Mouse (Mus musculus) intestine, embryonic 15.5 days (tissue): ENCODE data around the gene Pitpnm1. TPM values are rescaled to one million over a fixed set of nuclear protein-coding genes. Genes with fewer than 3 reads are reported as not detected.

Source experiments
- ATAC-seq: fragments of 200-750 bp; cut with Nextera tagmentation; 2 replicates; pipeline ENCODE4 v1.8.0; 2017; ENCODE audit warnings: moderate TSS enrichment, moderate library complexity
- H3K27ac ChIP-seq: fragments of 300-500 bp; sonication (generic); 2 replicates; pipeline ENCODE4 v1.5.1; 2015; ENCODE audit warnings: mild to moderate bottlenecking, inconsistent platforms
- H3K27me3 ChIP-seq: fragments of 300-500 bp; sonication (generic); replicated peaks from 2 replicates; pipeline ENCODE4 v1.6.1; 2015; ENCODE audit warnings: inconsistent platforms
- H3K36me3 ChIP-seq: fragments of 300-500 bp; sonication (generic); 2 replicates; pipeline ENCODE4 v1.6.1; 2015; ENCODE audit warnings: inconsistent platforms
- H3K4me1 ChIP-seq: fragments of 300-500 bp; sonication (generic); replicated peaks from 2 replicates; pipeline ENCODE4 v1.6.1; 2015; ENCODE audit warnings: inconsistent platforms
- H3K4me2 ChIP-seq: fragments of 300-500 bp; sonication (generic); replicated peaks from 2 replicates; pipeline ENCODE4 v1.6.1; 2015; ENCODE audit warnings: mild to moderate bottlenecking, inconsistent platforms
- H3K4me3 ChIP-seq: fragments of 300-500 bp; sonication (generic); replicated peaks from 2 replicates; pipeline ENCODE4 v1.5.1; 2015; ENCODE audit warnings: inconsistent platforms
- H3K9ac ChIP-seq: fragments of 300-500 bp; sonication (generic); 2 replicates; pipeline ENCODE4 v1.6.1; 2015; ENCODE audit warnings: inconsistent platforms
- H3K9me3 ChIP-seq: fragments of 300-500 bp; sonication (generic); 2 replicates; pipeline ENCODE4 v1.6.1; 2016; ENCODE audit warnings: inconsistent platforms
- WGBS: fragments of 180-500 bp; shearing (Covaris S2); methylation state at CpG from one replicate; pipeline ENCODE4 v1.1.7; 2015; 5-methylcytosine and 5-hydroxymethylcytosine counted together
- polyA plus RNA-seq: library from polyadenylated mRNA; unstranded; fragments of >200 nt; fragmentation: Nextera tagmentation; extraction: Ambion mirVana; gene quantifications from 2 replicates; pipeline ENCODE4 v1.2.1, GENCODE M21; 2015

The Pitpnm1 gene
- polyA plus RNA-seq: 13.8 and 20.9 TPM in 2 replicates

DNA sequence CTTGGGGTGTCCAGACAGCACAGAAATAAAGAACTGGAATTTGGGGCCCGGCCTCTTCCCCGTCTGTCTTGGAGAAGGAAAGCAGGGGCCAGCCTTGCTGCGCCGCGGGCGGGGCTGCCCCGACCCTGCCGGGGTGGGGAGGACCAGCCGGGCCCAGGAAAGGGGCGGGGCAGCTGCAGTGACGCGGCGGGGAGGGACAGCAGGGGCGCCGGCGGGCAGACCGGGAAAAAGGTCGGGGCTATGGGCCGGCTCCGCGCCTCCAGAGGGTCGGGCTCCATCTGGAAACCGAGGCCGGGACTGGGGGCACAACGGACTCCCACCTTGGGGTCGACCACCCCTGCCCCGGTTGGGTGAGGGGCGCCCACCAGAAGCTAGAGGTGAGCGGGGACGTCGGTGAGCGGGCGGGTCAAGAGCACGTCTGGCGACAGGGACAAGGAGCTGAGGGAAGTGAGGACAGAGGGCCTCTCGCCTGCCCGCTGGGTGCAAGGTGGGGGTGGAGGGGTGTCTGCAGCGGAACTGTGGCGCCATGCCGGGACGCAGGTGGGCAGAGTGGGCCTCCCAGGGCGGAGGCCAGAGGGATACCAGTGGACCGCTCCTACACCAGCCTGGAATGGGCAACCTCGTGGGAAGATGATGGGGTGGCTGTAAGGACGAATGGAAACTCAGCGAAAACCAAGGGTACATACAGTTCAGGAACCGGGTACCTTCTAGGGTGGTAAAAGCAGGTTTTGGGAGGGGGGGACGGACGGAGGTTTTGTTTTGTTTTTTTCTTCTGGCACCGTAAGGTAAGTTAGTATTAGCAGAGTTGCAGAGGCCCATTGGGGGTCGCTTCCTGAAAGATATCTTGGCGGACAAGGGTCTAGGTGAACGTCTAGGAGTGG is at the start of gene Pitpnm1:
TSS of gene Pitpnm1 (plus strand) at position 162 of the 881 bp plus-strand sequence.
- peak; percentile 30 for ATAC-seq
- H3K4me1 ChIP-seq: peaks cover 41% of the 10 kb centered on the region
- 1% methylated on average over 53 of the region's 53 CpGs for WGBS
- peaks cover 10% of the 10 kb centered on the region for H3K27me3 ChIP-seq
- H3K27ac ChIP-seq: peak within 1 kb of the TSS; percentile 33
- H3K9me3 ChIP-seq: no peaks in the 10 kb centered on the region
- H3K9ac ChIP-seq: peak within 1 kb of the TSS; percentile 53
- peak within 1 kb of the TSS; percentile 52 for H3K4me3 ChIP-seq
- 0 out of 2 replicates have a peak, but pooled peaks cover 3% of the 10 kb centered on the region for H3K36me3 ChIP-seq
- peak within 1 kb of the TSS; percentile 95 for H3K4me2 ChIP-seq

DNA sequence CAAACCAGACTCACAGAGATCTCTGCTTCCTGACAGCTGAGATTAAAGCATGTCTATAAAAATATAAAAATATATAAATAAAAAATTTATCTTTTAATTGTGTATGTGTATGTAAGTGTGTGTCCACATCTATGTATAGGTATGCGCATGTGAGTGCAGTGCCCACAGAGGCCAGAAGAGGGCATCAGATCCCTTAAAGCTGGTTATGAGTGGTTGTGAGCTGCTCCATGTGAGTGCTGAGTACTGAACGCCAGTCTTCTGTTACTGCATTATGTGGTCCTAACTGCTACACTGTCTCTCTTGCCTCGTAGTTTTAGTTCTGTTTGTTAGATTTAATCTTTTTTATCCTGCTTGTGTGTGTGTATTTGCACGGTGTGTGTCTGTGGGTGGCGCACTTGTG is 48.8 kb upstream of the Pitpnm1 start:
- ATAC-seq: no peak
- Histone ChIP-seq H3K4me3 (no peak overlapping the region), H3K27ac (no peak overlapping the region), H3K4me1 (peaks cover 9% of the 10 kb centered on the region), H3K9me3 (no peaks in the 10 kb centered on the region), H3K4me2 (no peak overlapping the region), H3K27me3 (no peaks in the 10 kb centered on the region), H3K9ac (no peak overlapping the region), H3K36me3 (no peaks in the 10 kb centered on the region)
- 93% methylated on average over 5 of the region's 5 CpGs for WGBS

DNA sequence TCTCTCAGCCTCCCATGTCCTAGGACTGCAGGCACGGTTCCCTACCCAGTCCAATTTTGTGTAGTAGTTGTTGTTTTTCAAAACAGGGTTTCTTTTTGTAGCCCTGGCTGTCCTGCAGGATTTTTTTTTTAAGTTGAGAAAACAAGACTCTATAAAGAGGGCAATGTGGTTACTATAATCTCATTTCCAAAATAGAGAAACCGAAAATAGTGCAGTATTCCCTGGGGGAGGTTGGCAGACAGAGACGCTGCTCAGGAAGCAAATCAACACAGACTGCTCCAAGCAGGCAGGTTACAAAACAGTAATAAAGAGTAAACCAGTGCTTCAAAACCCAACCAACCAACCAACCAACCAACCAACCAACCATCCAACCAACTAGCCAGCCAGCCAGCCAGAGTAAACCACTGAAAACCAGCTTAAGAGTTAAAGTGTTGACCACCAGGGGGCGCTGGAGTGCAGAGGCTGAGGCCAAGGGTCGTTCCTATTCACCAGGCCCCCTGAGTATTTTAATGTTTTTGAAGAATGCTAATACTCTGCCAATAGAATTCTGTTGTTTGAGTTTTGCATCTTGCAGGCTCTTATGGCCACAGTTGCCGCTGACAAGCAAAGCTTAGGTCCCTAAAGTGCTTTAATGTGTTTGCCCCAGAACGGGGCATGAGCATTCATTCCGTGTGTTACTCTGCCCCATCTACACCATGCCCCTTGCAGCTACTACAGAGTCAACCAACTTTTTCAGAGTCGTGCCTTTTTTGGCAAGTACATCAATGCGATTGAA is 47.9 kb upstream of the Pitpnm1 start:
- no peaks in the 10 kb centered on the region for H3K27me3 ChIP-seq
- H3K4me1 ChIP-seq: peaks cover 10% of the 10 kb centered on the region
- ATAC-seq: no peak
- H3K4me3 ChIP-seq: no peak overlapping the region
- WGBS: 51% methylated on average over 10 of the region's 10 CpGs
- no peak overlapping the region for H3K9ac ChIP-seq
- no peaks in the 10 kb centered on the region for H3K9me3 ChIP-seq
- no peaks in the 10 kb centered on the region for H3K36me3 ChIP-seq
- H3K27ac ChIP-seq: no peak overlapping the region
- H3K4me2 ChIP-seq: no peak overlapping the region

DNA sequence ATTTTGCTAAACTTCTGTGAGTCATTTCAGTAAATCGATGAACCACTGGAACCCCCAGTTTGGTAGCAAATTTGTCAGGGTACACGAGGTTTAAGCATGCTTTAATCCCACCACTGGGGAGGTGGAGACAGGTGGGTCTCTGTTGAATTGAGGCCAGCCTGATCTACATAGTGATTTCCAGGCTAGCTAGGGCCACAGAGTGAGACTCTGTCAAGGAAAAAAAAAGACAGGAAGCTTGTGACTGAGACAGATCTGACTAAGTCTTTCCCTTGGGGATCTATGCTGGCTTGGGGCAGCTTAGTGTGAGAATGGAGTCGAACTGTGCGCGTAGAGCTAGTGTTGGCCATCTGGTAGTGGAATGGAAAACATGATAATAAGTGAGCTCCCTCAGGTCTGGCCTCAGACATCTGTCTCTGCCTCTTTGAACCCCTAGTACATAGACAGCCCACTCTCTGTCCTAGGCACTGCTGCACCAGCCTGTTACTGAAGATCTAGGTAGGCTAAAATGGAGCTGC is 47.2 kb upstream of the Pitpnm1 start:
- ATAC-seq: no peak
- Histone ChIP-seq H3K4me2 (no peak overlapping the region), H3K9ac (no peak overlapping the region), H3K9me3 (no peaks in the 10 kb centered on the region), H3K4me1 (peaks cover 10% of the 10 kb centered on the region), H3K36me3 (no peaks in the 10 kb centered on the region), H3K27ac (no peak overlapping the region), H3K27me3 (no peaks in the 10 kb centered on the region), H3K4me3 (no peak overlapping the region)
- 82% methylated on average over 5 of the region's 5 CpGs for WGBS

DNA sequence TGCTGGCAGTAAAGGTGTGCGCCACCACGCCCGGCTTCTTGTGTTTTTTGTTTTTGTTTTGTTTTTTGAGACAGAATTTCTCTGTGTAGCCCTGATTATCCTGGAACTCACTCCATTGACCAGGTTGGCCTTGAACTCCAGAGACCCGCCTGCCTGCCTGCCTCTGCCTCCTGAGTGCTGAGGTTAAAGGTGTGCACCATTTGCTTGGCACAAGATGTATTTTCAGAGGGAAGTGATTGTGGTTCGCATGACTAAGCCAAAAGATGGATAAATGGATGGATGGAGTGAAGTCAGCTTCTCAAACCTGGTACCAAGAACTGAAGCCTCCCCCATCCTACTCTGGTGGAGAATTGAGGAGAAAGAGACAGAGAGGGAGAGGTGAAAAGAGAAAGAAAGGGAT is 45.2 kb upstream of the Pitpnm1 start:
- 84% methylated on average over 5 of the region's 5 CpGs for WGBS
- Histone ChIP-seq H3K9me3 (no peaks in the 10 kb centered on the region), H3K36me3 (no peaks in the 10 kb centered on the region), H3K27me3 (no peaks in the 10 kb centered on the region), H3K4me1 (peaks cover 10% of the 10 kb centered on the region), H3K4me3 (no peak overlapping the region), H3K9ac (no peak overlapping the region), H3K27ac (no peak overlapping the region), H3K4me2 (no peak overlapping the region)
- no peak for ATAC-seq

DNA sequence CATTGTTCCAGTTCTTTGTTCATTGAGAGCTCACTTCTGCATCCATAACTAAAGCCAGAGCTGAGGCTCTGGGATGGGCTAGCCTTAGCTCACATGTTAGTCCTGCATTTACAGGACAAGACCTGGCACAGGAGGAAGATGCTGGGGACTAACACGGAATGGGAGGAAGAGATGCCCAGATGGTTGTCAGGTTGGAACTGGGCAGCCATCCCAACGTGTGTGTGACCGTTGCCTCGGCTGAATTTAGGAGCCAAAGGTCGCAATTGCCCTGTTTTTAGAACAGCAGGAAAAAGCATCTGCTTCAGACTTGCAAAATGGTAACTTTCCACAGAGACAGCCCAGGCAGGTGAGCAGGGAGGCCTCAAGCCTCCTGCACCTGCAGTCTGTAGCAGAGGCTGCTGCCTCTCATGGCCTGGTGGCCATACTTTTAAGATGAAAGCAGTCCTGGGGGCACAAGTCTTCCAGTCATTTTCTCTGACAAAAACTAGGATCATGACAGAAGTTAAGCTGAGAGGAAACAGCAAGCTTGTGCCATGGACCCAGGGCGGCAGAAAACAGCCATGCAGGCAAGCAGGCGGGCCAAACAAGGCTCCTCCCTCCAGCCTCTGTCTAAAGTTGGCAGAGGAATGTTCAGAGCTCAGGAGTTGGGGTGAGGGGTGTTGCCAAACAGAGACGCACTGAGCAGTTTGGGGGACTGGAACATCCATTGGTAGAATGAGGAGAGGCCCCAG is 44.4 kb upstream of the Pitpnm1 start:
- H3K4me3 ChIP-seq: no peak overlapping the region
- 0 out of 2 replicates have a peak overlapping the region, but pooled peaks have one; percentile 38 for H3K27ac ChIP-seq
- no peaks in the 10 kb centered on the region for H3K27me3 ChIP-seq
- no peak overlapping the region for H3K9ac ChIP-seq
- WGBS: 63% methylated on average over 8 of the region's 8 CpGs
- ATAC-seq: no peak
- H3K9me3 ChIP-seq: no peaks in the 10 kb centered on the region
- no peak overlapping the region for H3K4me2 ChIP-seq
- no peaks in the 10 kb centered on the region for H3K36me3 ChIP-seq
- peaks cover 10% of the 10 kb centered on the region for H3K4me1 ChIP-seq

DNA sequence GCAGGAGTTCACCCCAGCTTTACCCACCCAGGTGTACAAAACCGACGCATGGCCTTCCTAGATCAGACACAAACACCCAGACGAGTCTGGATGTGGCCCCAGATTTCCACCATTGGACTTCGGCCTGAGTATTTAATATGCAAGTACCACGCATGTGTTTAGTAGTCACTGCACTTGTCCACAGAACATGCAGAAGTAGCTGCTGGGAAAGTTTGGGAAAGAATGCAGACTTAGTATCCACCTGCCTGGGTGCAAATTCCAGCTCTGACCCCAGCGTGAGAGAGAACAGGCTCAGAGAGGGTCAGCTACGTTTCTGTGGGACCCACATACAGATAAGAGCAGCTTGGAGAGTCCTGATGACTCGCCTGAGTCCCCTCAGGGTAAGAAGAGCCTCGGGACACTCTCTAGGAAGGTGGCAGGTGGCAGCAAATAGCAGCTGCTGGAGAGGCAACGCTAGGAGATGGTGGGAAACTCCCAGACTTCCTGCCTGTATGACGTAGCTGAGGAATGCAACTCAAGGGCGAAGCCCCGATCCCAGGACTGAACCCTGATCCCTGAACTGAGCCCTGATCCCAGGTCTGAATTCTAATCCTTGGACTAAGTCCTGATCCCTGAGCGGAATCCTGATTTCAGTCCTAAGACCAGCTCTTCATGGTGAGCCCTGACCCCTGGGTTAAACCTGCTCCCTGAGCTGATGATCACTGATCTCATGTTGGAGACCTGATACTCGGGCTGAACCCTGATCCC is 43.7 kb upstream of the Pitpnm1 start:
- H3K4me2 ChIP-seq: no peak overlapping the region
- no peak overlapping the region for H3K4me3 ChIP-seq
- peaks cover 10% of the 10 kb centered on the region for H3K4me1 ChIP-seq
- H3K27me3 ChIP-seq: no peaks in the 10 kb centered on the region
- H3K36me3 ChIP-seq: no peaks in the 10 kb centered on the region
- peak; percentile 36; the same call in 1 of the 2 replicates for ATAC-seq
- no peaks in the 10 kb centered on the region for H3K9me3 ChIP-seq
- peak overlapping the region; percentile 38; the same call in 1 of the 2 replicates for H3K27ac ChIP-seq
- H3K9ac ChIP-seq: no peak overlapping the region
- WGBS: 42% methylated on average over 15 of the region's 15 CpGs

DNA sequence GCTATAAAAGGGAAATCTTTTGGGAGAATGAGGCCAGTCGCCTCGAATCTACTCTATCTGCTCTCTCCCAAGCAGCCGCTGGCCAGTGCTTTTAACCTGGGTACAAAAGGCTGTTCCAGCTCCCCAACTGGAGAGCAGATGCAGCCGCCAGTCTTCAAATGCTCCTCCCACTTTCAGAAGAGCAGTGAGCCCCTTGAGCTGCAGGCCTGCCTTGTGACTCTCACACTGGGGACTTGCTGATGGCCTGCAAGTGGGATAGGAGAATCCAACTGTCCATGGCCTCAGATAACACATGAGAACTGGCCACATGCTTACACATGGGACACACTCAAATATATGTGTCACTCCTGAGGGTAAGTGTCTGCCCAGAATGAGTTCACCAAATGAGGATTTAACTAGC is 43.1 kb upstream of the Pitpnm1 start:
- peaks cover 10% of the 10 kb centered on the region for H3K4me1 ChIP-seq
- no peaks in the 10 kb centered on the region for H3K36me3 ChIP-seq
- no peak for ATAC-seq
- WGBS: 45% methylated on average over 4 of the region's 4 CpGs
- 0 out of 2 replicates have a peak overlapping the region, but pooled peaks have one; percentile 1 for H3K27ac ChIP-seq
- H3K4me3 ChIP-seq: no peak overlapping the region
- H3K27me3 ChIP-seq: no peaks in the 10 kb centered on the region
- no peak overlapping the region for H3K9ac ChIP-seq
- no peaks in the 10 kb centered on the region for H3K9me3 ChIP-seq
- no peak overlapping the region for H3K4me2 ChIP-seq

DNA sequence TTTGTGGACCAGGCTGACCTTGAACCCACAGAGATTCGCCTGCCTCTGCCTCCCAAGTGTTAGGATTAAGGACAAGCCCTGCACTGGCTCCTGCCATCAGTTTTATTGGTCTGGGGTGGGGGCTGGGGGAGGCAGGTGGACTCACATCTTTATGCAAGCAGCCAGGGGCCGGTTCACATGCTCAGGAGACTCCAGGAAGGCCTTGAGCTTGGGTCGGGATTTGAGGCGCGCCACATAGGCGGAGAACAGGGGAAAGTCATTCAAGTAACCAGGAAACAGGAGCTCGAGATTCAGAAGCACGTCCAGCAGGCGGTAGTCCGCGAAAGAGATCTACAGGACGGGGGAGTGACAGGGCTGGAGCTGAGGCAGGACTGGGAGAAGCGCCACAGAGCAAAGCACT is 42.4 kb upstream of the Pitpnm1 start:
- Histone ChIP-seq H3K27me3 (no peaks in the 10 kb centered on the region), H3K9ac (no peak overlapping the region), H3K4me3 (no peak overlapping the region), H3K9me3 (no peaks in the 10 kb centered on the region), H3K27ac (no peak overlapping the region), H3K4me1 (peaks cover 10% of the 10 kb centered on the region), H3K36me3 (no peaks in the 10 kb centered on the region), H3K4me2 (no peak overlapping the region)
- ATAC-seq: no peak
- 85% methylated on average over 13 of the region's 13 CpGs for WGBS

DNA sequence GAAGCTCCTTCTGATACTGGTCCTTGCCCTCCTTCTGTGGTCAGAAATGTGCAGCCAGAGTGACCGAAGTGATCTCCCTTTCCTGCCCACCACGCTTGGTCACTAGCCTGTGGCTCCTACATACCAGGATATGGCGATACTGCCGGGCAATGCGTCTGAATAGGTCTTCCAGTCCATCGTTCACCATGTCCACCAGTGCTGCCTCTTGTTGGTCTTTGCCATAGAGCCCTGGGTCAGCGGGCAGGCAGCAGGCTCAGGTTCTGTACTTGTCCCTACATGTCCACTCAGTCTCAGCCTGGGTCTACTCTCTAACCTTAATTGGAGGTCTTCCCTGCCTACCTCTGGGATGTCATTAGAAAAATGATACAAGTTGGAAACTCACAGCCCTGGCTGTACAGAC is 41.8 kb upstream of the Pitpnm1 start:
- no peaks in the 10 kb centered on the region for H3K9me3 ChIP-seq
- no peak overlapping the region for H3K4me3 ChIP-seq
- no peak for ATAC-seq
- H3K4me1 ChIP-seq: peaks cover 10% of the 10 kb centered on the region
- no peak overlapping the region for H3K9ac ChIP-seq
- 96% methylated on average over 7 of the region's 7 CpGs for whole genome bisulfite sequencing
- no peaks in the 10 kb centered on the region for H3K36me3 ChIP-seq
- no peaks in the 10 kb centered on the region for H3K27me3 ChIP-seq
- no peak overlapping the region for H3K4me2 ChIP-seq
- no peak overlapping the region for H3K27ac ChIP-seq

DNA sequence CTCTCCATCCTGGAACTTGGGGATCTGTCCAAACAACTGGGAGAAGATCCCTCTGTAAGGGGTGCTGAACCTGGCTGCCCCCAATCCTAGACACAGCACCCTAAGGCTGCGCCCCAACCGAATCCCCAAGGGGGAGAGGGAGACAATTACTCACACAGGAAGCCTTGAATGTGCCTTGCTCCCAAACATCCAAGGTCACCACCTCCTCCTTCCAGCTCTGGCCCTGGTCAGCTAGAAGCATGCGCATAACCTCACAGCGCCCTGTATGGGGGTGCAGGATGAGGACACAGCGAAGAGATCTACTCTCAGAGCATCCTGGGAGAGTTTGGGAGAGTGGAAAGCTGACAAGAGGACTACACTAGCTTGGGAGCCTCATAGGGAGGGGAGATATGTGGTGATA is 41.2 kb upstream of the Pitpnm1 start:
- no peak for ATAC-seq
- 91% methylated on average over 5 of the region's 5 CpGs for WGBS

More for the DNA sequence above, 41.2 kb upstream of the Pitpnm1 start:
- Histone ChIP-seq H3K4me2 (no peak overlapping the region; the same call in 1 of the 2 replicates), H3K27ac (0 out of 2 replicates have a peak overlapping the region, but pooled peaks have one; percentile 66), H3K4me1 (peaks cover 10% of the 10 kb centered on the region), H3K9me3 (no peaks in the 10 kb centered on the region), H3K36me3 (no peaks in the 10 kb centered on the region), H3K9ac (no peak overlapping the region), H3K27me3 (no peaks in the 10 kb centered on the region), H3K4me3 (no peak overlapping the region)
